Mouse (Mus musculus): Measurements from ENCODE around the gene Eaf2. TPM values are rescaled to one million over a fixed set of nuclear protein-coding genes. Genes with fewer than 3 reads are reported as not detected.

Eaf2 gene
- polyA plus RNA-seq, 1 experiment from 2014 or later: 1.3 TPM

- no peaks in the 10 kb centered on the region for H3K27me3 ChIP-seq (ENCODE audit: control insufficient read depth, insufficient read depth, low read depth, low read length)
- H3K27ac ChIP-seq (ENCODE audit: low read length): no peak overlapping the region
- H3K4me2 ChIP-seq (ENCODE audit: low read depth, low read length): no peak overlapping the region
- ATAC-seq (ENCODE audit: low read depth): no peak
- WGBS: 83% methylated on average over 4 of the region's 4 CpGs
- no peaks in the 10 kb centered on the region for H3K9me3 ChIP-seq (ENCODE audit: control insufficient read depth, low read length)
- no peak overlapping the region for H3K4me3 ChIP-seq (ENCODE audit: low read length)
- no peaks in the 10 kb centered on the region for H3K36me3 ChIP-seq (ENCODE audit: control insufficient read depth, insufficient read depth, low read length)
- no peak overlapping the region for H3K9ac ChIP-seq (ENCODE audit: low read length)
- H3K4me1 ChIP-seq (replicated peaks; ENCODE audit: control insufficient read depth, insufficient read depth, low read length): no peaks in the 10 kb centered on the region
Observed at GRCm38 (mm10) chr16:36790166-36790565, 84.6 kb downstream of the Eaf2 start.

GRCm38 (mm10) chr16:36786466-36786865, 88.3 kb downstream of the Eaf2 start:
- H3K27ac ChIP-seq (ENCODE audit: low read length): no peak overlapping the region
- no peak overlapping the region for H3K9ac ChIP-seq (ENCODE audit: low read length)
- H3K4me1 ChIP-seq (replicated peaks; ENCODE audit: control insufficient read depth, insufficient read depth, low read length): no peaks in the 10 kb centered on the region; the same call in 1 of the 2 replicates
- 75% methylated on average over 7 of the region's 7 CpGs for WGBS
- no peaks in the 10 kb centered on the region for H3K27me3 ChIP-seq (ENCODE audit: control insufficient read depth, insufficient read depth, low read depth, low read length)
- no peak for ATAC-seq (ENCODE audit: low read depth)
- H3K36me3 ChIP-seq (ENCODE audit: control insufficient read depth, insufficient read depth, low read length): no peaks in the 10 kb centered on the region
- no peak overlapping the region for H3K4me2 ChIP-seq (ENCODE audit: low read depth, low read length)
- no peaks in the 10 kb centered on the region for H3K9me3 ChIP-seq (ENCODE audit: control insufficient read depth, low read length)
- no peak overlapping the region for H3K4me3 ChIP-seq (ENCODE audit: low read length)

GRCm38 (mm10) chr16:36784594-36785313, 90.0 kb downstream of the Eaf2 start, which contains the start of gene Slc15a2:
Slc15a2 (minus strand) TSS chr16:36784962.
- Histone ChIP-seq H3K4me1 (replicated peaks; ENCODE audit: control insufficient read depth, insufficient read depth, low read length) (no peaks in the 10 kb centered on the region; the same call in 1 of the 2 replicates), H3K27me3 (ENCODE audit: control insufficient read depth, insufficient read depth, low read depth, low read length) (no peaks in the 10 kb centered on the region), H3K27ac (ENCODE audit: low read length) (peak within 1 kb of the TSS; percentile 84), H3K4me3 (ENCODE audit: low read length) (peak within 1 kb of the TSS; percentile 54), H3K9ac (ENCODE audit: low read length) (peak within 1 kb of the TSS; percentile 59), H3K9me3 (ENCODE audit: control insufficient read depth, low read length) (no peaks in the 10 kb centered on the region), H3K4me2 (ENCODE audit: low read depth, low read length) (peak within 1 kb of the TSS; percentile 38), H3K36me3 (ENCODE audit: control insufficient read depth, insufficient read depth, low read length) (no peaks in the 10 kb centered on the region)
- ATAC-seq (ENCODE audit: low read depth): peak; percentile 86; the same call in 1 of the 2 replicates
- WGBS: 35% methylated on average over 10 of the region's 10 CpGs

GRCm38 (mm10) chr16:36784146-36784545, 90.7 kb downstream of the Eaf2 start:
- WGBS: 53% methylated on average over 2 of the region's 2 CpGs
- Histone ChIP-seq H3K4me3 (ENCODE audit: low read length) (peak overlapping the region; percentile 54), H3K27me3 (ENCODE audit: control insufficient read depth, insufficient read depth, low read depth, low read length) (no peaks in the 10 kb centered on the region), H3K4me2 (ENCODE audit: low read depth, low read length) (peak overlapping the region; percentile 38), H3K9ac (ENCODE audit: low read length) (peak overlapping the region; percentile 59), H3K36me3 (ENCODE audit: control insufficient read depth, insufficient read depth, low read length) (no peaks in the 10 kb centered on the region), H3K4me1 (replicated peaks; ENCODE audit: control insufficient read depth, insufficient read depth, low read length) (no peaks in the 10 kb centered on the region; the same call in 1 of the 2 replicates), H3K27ac (ENCODE audit: low read length) (peak overlapping the region; percentile 84), H3K9me3 (ENCODE audit: control insufficient read depth, low read length) (no peaks in the 10 kb centered on the region)
- ATAC-seq (ENCODE audit: low read depth): no peak

DNA sequence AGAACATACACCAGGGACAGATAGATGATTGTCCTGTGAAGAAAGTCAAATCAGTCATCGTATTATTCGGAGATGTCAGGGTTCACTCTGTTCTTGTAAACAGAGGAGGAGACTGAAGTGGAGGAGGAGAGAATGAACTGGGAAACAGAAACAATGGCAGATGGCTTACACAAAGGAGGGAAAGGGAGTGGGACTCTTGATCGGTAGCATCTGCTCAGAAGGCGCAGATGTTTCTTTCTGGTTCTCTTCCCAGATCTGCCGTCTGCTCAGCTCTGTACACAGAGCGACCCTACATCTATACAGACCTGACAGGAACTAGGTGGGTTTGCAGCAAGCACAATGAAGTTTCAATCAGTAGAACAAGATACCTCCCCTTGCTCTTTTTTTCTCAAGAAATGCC, 99.1 kb downstream of the Eaf2 start:
- peaks cover 4% of the 10 kb centered on the region for H3K4me1 ChIP-seq (replicated peaks; ENCODE audit: control insufficient read depth, insufficient read depth, low read length)
- H3K9me3 ChIP-seq (ENCODE audit: control insufficient read depth, low read length): no peaks in the 10 kb centered on the region
- H3K27me3 ChIP-seq (ENCODE audit: control insufficient read depth, insufficient read depth, low read depth, low read length): no peaks in the 10 kb centered on the region
- no peak overlapping the region for H3K4me3 ChIP-seq (ENCODE audit: low read length)
- 69% methylated on average over 6 of the region's 6 CpGs for whole genome bisulfite sequencing
- H3K4me2 ChIP-seq (ENCODE audit: low read depth, low read length): no peak overlapping the region
- ATAC-seq (ENCODE audit: low read depth): no peak
- no peak overlapping the region for H3K27ac ChIP-seq (ENCODE audit: low read length)
- H3K36me3 ChIP-seq (ENCODE audit: control insufficient read depth, insufficient read depth, low read length): no peaks in the 10 kb centered on the region
- H3K9ac ChIP-seq (ENCODE audit: low read length): no peak overlapping the region

GRCm38 (mm10) chr16:36772996-36773395, 101.8 kb downstream of the Eaf2 start:
- peak; percentile 70; the same call in 1 of the 2 replicates for ATAC-seq (ENCODE audit: low read depth)
- peak overlapping the region; percentile 65 for H3K27ac ChIP-seq (ENCODE audit: low read length)

GRCm38 (mm10) chr16:36771703-36772102, 103.1 kb downstream of the Eaf2 start:
- no peak for ATAC-seq (ENCODE audit: low read depth)
- Histone ChIP-seq H3K27ac (ENCODE audit: low read length) (peak overlapping the region; percentile 72), H3K36me3 (ENCODE audit: control insufficient read depth, insufficient read depth, low read length) (no peaks in the 10 kb centered on the region)

More at GRCm38 (mm10) chr16:36772996-36773395, 101.8 kb downstream of the Eaf2 start:
- Histone ChIP-seq H3K9ac (ENCODE audit: low read length) (no peak overlapping the region), H3K9me3 (ENCODE audit: control insufficient read depth, low read length) (no peaks in the 10 kb centered on the region), H3K4me3 (ENCODE audit: low read length) (no peak overlapping the region), H3K4me1 (replicated peaks; ENCODE audit: control insufficient read depth, insufficient read depth, low read length) (peaks cover 4% of the 10 kb centered on the region), H3K4me2 (ENCODE audit: low read depth, low read length) (no peak overlapping the region), H3K27me3 (ENCODE audit: control insufficient read depth, insufficient read depth, low read depth, low read length) (no peaks in the 10 kb centered on the region), H3K36me3 (ENCODE audit: control insufficient read depth, insufficient read depth, low read length) (no peaks in the 10 kb centered on the region)
- WGBS: 63% methylated on average over 5 of the region's 5 CpGs

DNA sequence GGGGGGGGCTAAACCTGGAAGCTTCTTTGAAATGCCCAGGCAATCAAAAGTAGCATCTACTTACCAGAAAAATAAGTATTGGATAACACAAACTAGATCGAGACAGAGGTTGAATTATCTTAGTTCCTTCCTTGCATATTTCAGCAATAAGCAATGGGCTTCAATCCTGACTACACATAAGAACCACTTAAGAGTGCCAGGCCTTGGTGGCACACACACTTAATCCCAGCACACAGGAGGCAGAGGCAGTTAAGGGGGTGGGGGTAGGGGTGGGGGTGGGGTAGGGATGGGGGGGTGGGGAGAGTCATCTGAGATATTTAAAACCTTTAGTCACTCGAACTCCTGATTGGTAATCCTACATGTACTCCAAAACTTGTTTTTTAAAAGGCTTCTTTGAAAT, 103.6 kb downstream of the Eaf2 start:
- Histone ChIP-seq H3K9ac (ENCODE audit: low read length) (no peak overlapping the region), H3K4me2 (ENCODE audit: low read depth, low read length) (no peak overlapping the region), H3K27ac (ENCODE audit: low read length) (peak overlapping the region; percentile 72), H3K4me3 (ENCODE audit: low read length) (no peak overlapping the region), H3K4me1 (replicated peaks; ENCODE audit: control insufficient read depth, insufficient read depth, low read length) (no peaks in the 10 kb centered on the region; the same call in 1 of the 2 replicates), H3K27me3 (ENCODE audit: control insufficient read depth, insufficient read depth, low read depth, low read length) (no peaks in the 10 kb centered on the region), H3K36me3 (ENCODE audit: control insufficient read depth, insufficient read depth, low read length) (no peaks in the 10 kb centered on the region), H3K9me3 (ENCODE audit: control insufficient read depth, low read length) (no peaks in the 10 kb centered on the region)
- 48% methylated on average over 2 of the region's 2 CpGs for WGBS
- ATAC-seq (ENCODE audit: low read depth): peak; percentile 73

More at GRCm38 (mm10) chr16:36771703-36772102, 103.1 kb downstream of the Eaf2 start:
- Histone ChIP-seq H3K4me3 (ENCODE audit: low read length) (no peak overlapping the region), H3K27me3 (ENCODE audit: control insufficient read depth, insufficient read depth, low read depth, low read length) (no peaks in the 10 kb centered on the region), H3K4me2 (ENCODE audit: low read depth, low read length) (no peak overlapping the region), H3K9ac (ENCODE audit: low read length) (no peak overlapping the region), H3K4me1 (replicated peaks; ENCODE audit: control insufficient read depth, insufficient read depth, low read length) (no peaks in the 10 kb centered on the region; the same call in 1 of the 2 replicates), H3K9me3 (ENCODE audit: control insufficient read depth, low read length) (no peaks in the 10 kb centered on the region)
- WGBS: 89% methylated on average over 3 of the region's 3 CpGs

GRCm38 (mm10) chr16:36770830-36771229, 104.0 kb downstream of the Eaf2 start:
- 48% methylated on average over 4 of the region's 4 CpGs for WGBS
- peak; percentile 93 for ATAC-seq (ENCODE audit: low read depth)
- peak overlapping the region; percentile 72 for H3K27ac ChIP-seq (ENCODE audit: low read length)
- H3K27me3 ChIP-seq (ENCODE audit: control insufficient read depth, insufficient read depth, low read depth, low read length): no peaks in the 10 kb centered on the region
- no peak overlapping the region for H3K4me3 ChIP-seq (ENCODE audit: low read length)
- no peak overlapping the region for H3K4me2 ChIP-seq (ENCODE audit: low read depth, low read length)
- H3K9me3 ChIP-seq (ENCODE audit: control insufficient read depth, low read length): no peaks in the 10 kb centered on the region
- no peak overlapping the region for H3K9ac ChIP-seq (ENCODE audit: low read length)
- no peaks in the 10 kb centered on the region for H3K36me3 ChIP-seq (ENCODE audit: control insufficient read depth, insufficient read depth, low read length)
- no peaks in the 10 kb centered on the region; the same call in 1 of the 2 replicates for H3K4me1 ChIP-seq (replicated peaks; ENCODE audit: control insufficient read depth, insufficient read depth, low read length)

Measured in lung, embryonic 16.5 days (tissue).